Mouse (Mus musculus) liver, embryonic 13.5 days (tissue): ENCODE results near the gene Vta1. TPM values are rescaled to one million over a fixed set of nuclear protein-coding genes. Genes with fewer than 3 reads are reported as not detected.

Experiments
- ATAC-seq: fragments of 200-750 bp; cut with Nextera tagmentation; 2 replicates; pipeline ENCODE4 v1.8.0; 2017; ENCODE audit warnings: low read depth, mild to moderate bottlenecking, moderate number of reproducible peaks, moderate library complexity
- DNase-seq: peaks from one replicate; pipeline ENCODE4 v3.0.0; 2022
- H3K27ac ChIP-seq: fragments of 300-500 bp; sonication (generic); 2 replicates; pipeline ENCODE4 v1.5.1; 2015; ENCODE audit warnings: moderate library complexity, mild to moderate bottlenecking, inconsistent platforms
- H3K27me3 ChIP-seq: fragments of 300-500 bp; sonication (generic); 2 replicates; pipeline ENCODE4 v1.6.1; 2015; ENCODE audit warnings: mild to moderate bottlenecking, inconsistent platforms
- H3K36me3 ChIP-seq: fragments of 300-500 bp; sonication (generic); 2 replicates; pipeline ENCODE4 v1.6.1; 2015; ENCODE audit warnings: mild to moderate bottlenecking, inconsistent platforms
- H3K4me1 ChIP-seq: fragments of 300-500 bp; sonication (generic); replicated peaks from 2 replicates; pipeline ENCODE4 v1.6.1; 2015; ENCODE audit warnings: inconsistent platforms
- H3K4me2 ChIP-seq: fragments of 300-500 bp; sonication (generic); 2 replicates; pipeline ENCODE4 v1.6.1; 2015; ENCODE audit warnings: inconsistent platforms, mild to moderate bottlenecking, moderate library complexity
- H3K4me3 ChIP-seq: fragments of 300-500 bp; sonication (generic); replicated peaks from 2 replicates; pipeline ENCODE4 v1.5.1; 2015; ENCODE audit warnings: mild to moderate bottlenecking, inconsistent platforms
- H3K9ac ChIP-seq: fragments of 300-500 bp; sonication (generic); 2 replicates; pipeline ENCODE4 v1.6.1; 2015; ENCODE audit warnings: mild to moderate bottlenecking, inconsistent platforms
- H3K9me3 ChIP-seq: fragments of 300-500 bp; sonication (generic); replicated peaks from 2 replicates; pipeline ENCODE4 v1.6.1; 2016; ENCODE audit warnings: inconsistent platforms
- WGBS: fragments of 180-500 bp; shearing (Covaris S2); methylation state at CpG from one replicate; pipeline ENCODE4 v1.1.7; 2015; ENCODE audit not compliant: insufficient replicate concordance; 5-methylcytosine and 5-hydroxymethylcytosine counted together
- polyA plus RNA-seq: library from polyadenylated mRNA; unstranded; fragments of >200 nt; fragmentation: Nextera tagmentation; extraction: Ambion mirVana; gene quantifications from 2 replicates; pipeline ENCODE4 v1.2.1, GENCODE M21; 2015

The Vta1 gene
- polyA plus RNA-seq = 49.6 and 56.2 TPM in 2 replicates

DNA sequence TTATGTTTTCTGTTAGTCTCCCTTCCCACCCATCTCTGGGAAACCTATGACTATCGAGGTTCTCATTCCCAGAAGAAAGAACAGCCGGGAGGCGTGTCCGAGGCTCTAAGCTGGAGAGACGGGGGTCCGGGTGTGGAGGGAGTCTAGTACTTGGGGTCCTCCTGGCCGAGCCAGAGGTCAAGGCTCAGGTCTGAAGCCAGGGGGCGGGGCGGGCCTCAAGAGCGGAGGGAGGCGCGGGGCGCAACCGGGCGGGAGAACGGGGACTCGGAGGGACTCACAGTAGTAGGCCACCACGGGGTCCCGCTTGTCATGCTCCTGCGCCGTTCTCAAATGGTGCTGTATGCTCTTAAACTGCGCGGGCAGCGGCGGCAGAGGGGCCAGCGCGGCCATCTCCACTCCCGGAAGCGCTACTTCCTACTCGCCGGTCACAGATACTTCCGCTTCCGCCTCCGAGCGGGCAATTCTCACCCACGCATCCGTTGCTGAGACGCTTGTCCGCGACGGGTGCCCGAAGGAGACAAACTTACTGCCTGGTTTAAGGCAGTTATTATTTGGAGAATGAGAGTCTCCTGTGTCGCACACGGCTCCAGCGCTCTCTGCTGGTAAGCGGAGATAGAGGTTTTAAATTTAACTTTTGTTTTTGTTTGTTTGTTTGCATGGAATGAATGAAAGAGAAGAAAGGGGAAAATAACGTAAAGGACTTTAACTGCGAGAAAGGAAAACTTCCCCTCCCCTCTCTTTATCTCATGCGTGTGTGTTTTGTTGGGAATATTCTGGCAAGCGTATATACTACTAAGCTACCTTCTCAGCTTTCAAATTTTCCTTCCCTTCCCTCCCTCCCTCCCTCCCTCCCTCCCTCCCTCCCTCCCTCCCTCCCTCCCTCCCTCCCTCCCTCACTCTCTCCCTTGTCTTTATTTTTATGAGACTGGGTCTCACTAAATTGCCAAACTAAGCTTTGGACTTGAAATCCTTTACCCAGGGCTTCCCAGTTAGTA, at the start of gene Vta1, which contains the start of gene Nmbr:
Vta1 (minus strand) TSS at position 489 of the 995 bp plus-strand sequence.
Nmbr (plus strand) TSS at position 520 of the 995 bp plus-strand sequence.
- H3K9me3 ChIP-seq = no peaks in the 10 kb centered on the region
- WGBS = 1% methylated on average over 50 of the region's 50 CpGs
- H3K36me3 ChIP-seq = no peaks in the 10 kb centered on the region
- H3K4me2 ChIP-seq = peak within 1 kb of the TSS; percentile 68
- H3K9ac ChIP-seq = peak within 1 kb of the TSS; percentile 81
- peak within 1 kb of the TSS; percentile 74 for H3K27ac ChIP-seq
- ATAC-seq (peak; percentile 96), DNase-seq (peak; percentile 91)
- H3K4me3 ChIP-seq = peak within 1 kb of the TSS; percentile 88
- H3K27me3 ChIP-seq = no peaks in the 10 kb centered on the region
- peaks cover 14% of the 10 kb centered on the region for H3K4me1 ChIP-seq

DNA sequence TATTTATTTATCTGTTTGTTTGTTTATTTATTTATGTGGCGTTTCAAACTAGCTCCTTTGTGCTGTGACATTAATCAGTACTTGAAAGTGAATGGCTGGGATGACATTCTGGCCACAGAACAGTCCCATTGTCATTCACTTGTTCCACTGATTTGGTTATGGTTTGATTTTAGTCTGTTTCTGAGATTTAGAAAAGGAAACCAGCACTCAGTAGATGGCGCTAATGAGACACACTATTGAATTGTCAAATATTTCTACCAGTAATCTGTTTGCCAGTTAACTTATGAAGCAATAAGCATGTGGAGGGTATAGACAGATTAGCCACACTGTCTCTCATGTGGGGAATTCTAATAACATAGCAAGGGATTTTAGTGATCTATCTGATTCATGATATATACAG, 28.9 kb upstream of the Vta1 start:
- Histone ChIP-seq H3K9me3 (no peaks in the 10 kb centered on the region), H3K4me1 (no peaks in the 10 kb centered on the region), H3K4me2 (no peak overlapping the region), H3K4me3 (no peak overlapping the region), H3K27ac (no peak overlapping the region), H3K27me3 (no peaks in the 10 kb centered on the region), H3K36me3 (no peaks in the 10 kb centered on the region), H3K9ac (no peak overlapping the region)
- 6% methylated on average over 2 of the region's 2 CpGs for WGBS
- ATAC-seq (no peak), DNase-seq (no peak)

DNA sequence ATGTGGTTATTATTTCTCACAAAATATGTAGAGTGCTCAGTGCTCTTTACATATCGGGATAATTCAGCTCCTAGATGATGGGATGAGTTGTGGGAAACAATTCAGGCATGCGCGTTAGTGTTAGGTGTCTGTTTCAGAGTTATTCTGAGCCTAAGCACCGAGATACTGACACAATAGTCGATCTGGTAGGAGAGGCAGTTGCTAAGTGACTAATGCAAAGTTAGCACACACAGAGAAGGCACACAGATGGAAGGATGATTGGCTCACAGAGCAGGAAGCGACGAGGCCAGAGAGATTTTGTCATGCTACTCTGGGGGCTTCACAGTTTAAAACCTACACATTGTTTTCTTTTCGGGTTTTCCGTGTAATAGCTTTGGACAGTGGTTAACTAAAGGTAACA, 20.3 kb upstream of the Vta1 start:
- H3K4me1 ChIP-seq = no peaks in the 10 kb centered on the region
- DNase-seq = no peak
- no peak overlapping the region for H3K4me2 ChIP-seq
- H3K9me3 ChIP-seq = no peaks in the 10 kb centered on the region
- no peak overlapping the region for H3K27ac ChIP-seq
- no peak for ATAC-seq
- 53% methylated on average over 9 of the region's 9 CpGs for WGBS
- H3K4me3 ChIP-seq = no peak overlapping the region
- H3K9ac ChIP-seq = no peak overlapping the region
- H3K36me3 ChIP-seq = no peaks in the 10 kb centered on the region
- no peaks in the 10 kb centered on the region for H3K27me3 ChIP-seq

DNA sequence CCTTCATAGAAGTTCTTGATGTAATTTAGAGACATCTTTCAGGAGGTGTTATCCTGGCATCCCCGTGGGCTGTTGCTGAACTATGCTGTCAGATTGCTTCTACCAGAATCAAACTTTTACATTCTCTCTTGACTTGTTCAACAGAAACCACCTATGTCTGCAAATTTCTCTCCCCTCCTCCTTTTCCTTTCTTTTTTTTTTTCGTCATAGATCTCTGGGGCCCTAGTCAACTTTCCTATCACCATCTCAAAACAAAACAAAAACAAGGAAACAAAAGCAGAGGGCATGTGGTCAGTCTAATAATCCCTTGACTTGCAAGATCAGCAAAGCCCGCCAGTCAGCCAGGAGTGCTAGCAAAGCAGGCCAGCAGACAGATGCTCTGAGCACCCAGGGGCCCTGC, 12.8 kb upstream of the Vta1 start, which contains the start of gene Gje1:
Gje1 (minus strand) TSS at position 101 of the 400 bp plus-strand sequence.
- Histone ChIP-seq H3K27me3 (no peaks in the 10 kb centered on the region), H3K4me2 (no peak within 1 kb of the TSS), H3K36me3 (no peaks in the 10 kb centered on the region), H3K4me3 (no peak within 1 kb of the TSS), H3K4me1 (no peaks in the 10 kb centered on the region), H3K9ac (no peak within 1 kb of the TSS), H3K9me3 (no peaks in the 10 kb centered on the region), H3K27ac (no peak within 1 kb of the TSS)
- no peak for DNase-seq
- ATAC-seq = no peak
- 40% methylated on average over 3 of the region's 3 CpGs for WGBS

DNA sequence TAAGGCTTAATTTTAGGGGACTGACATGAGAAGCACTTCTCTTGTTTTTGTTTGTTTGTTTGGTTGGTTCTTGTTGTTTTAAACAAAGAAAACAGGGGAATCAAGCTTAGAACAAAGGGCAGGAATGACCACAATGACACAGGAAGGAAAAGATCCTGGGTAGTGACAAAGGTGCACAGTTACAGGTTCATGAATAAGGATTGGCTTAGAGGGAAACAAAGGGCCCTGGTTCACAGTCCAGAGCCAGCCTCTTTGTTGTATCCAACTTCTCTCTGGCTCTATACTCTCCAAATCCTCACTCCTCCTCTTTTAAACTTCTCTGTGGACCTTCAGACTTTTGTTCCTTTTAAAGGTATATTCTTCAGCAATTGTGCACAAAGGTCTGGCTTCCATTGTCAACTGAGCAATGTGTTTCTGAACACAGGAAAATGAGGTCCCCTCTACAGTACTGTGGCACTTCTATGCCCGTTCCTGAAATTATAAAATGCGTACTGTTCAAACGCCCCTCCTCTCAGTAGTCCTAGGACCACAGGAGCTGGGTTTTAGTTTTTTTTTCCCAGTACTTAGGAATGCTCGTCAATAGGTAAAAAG, 1.4 kb downstream of the Vta1 start:
- Histone ChIP-seq H3K27ac (no peak overlapping the region), H3K4me3 (peak overlapping the region; percentile 88), H3K27me3 (no peaks in the 10 kb centered on the region), H3K9ac (peak overlapping the region; percentile 81; the same call in 1 of the 2 replicates), H3K4me2 (peak overlapping the region; percentile 68), H3K36me3 (0 out of 2 replicates have a peak, but pooled peaks cover 2% of the 10 kb centered on the region), H3K4me1 (peaks cover 14% of the 10 kb centered on the region), H3K9me3 (no peaks in the 10 kb centered on the region)
- DNase-seq (no peak), ATAC-seq (no peak)
- WGBS = 57% methylated on average over 4 of the region's 4 CpGs

DNA sequence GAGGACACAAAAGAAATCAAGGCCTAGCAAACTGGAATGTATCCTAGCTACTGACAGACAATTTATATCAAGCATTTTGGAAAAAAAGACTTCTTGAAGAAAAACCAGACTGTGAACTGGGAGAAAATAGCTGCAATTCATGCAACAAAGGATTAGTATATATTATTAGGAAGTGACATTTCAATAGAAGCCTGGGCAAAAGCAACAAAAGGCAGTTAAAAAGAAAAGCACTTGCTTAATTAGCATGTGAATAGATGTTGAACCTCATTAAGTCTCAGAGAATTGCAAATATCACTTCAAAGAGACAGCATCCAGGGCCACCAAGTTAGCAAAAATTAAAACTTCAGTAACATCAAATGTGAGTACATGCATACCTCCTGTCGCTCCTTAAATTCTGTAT, 2.1 kb downstream of the Vta1 start:
- Histone ChIP-seq H3K4me3 (no peak overlapping the region), H3K4me2 (no peak overlapping the region), H3K9me3 (no peaks in the 10 kb centered on the region), H3K4me1 (peaks cover 14% of the 10 kb centered on the region), H3K9ac (no peak overlapping the region), H3K27ac (no peak overlapping the region), H3K27me3 (no peaks in the 10 kb centered on the region), H3K36me3 (0 out of 2 replicates have a peak, but pooled peaks cover 2% of the 10 kb centered on the region)
- DNase-seq (no peak), ATAC-seq (no peak)
- 82% methylated on average over 1 of the region's 1 CpGs for WGBS

DNA sequence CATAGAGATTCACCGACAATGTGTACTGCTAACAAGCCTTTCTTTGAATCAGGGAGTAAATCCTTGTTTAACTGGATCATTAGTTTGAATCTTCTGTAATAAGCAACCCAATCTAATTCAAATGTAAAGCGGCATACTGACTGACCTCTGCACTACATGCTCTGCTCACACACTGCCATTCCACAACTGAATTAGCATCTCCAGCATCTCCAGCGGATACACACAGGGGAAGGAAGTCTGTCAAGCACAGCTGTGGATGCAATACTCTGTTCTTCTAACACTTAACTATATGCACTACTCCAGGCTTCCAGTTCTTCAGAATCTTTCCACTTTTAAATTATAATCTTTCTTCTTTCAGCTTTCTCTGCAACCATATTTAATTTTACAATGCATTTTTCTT, 15.0 kb downstream of the Vta1 start:
- no peak overlapping the region for H3K4me2 ChIP-seq

DNA sequence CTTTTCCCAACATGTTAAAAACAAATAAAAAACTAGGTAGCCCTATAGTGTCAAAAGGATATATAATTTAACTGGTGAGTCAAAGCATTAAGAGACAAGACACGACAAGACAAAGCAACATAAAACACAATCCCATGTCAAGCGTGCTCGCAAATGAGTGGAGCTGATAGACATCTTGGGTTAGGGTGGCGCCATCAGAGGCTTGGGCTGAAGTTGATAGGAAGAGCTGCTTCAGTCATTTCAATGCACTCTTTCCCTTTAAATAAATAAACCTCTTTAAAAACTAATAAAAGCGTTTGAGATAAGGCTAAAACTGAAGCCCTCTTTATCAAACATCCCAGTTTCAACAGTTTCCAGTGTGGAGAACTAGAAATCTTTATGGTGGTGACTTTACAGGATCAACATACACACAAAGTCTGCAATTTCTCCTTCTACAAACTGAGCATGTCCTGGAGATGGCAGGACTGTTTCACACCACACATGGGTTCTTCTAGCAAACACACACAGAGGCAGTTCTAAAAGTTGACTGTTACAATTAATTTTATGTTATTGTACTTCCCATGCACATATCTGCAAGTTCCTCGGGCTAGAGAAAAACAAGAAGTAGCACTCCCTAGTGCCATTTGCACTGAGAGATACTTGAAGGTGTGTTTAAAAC, 16.4 kb downstream of the Vta1 start:
- H3K9me3 ChIP-seq = no peaks in the 10 kb centered on the region
- peaks cover 19% of the 10 kb centered on the region for H3K36me3 ChIP-seq
- H3K4me2 ChIP-seq = no peak overlapping the region
- H3K27ac ChIP-seq = no peak overlapping the region
- DNase-seq (no peak), ATAC-seq (no peak)
- H3K27me3 ChIP-seq = no peaks in the 10 kb centered on the region
- no peak overlapping the region for H3K4me3 ChIP-seq
- no peak overlapping the region for H3K9ac ChIP-seq
- peaks cover 15% of the 10 kb centered on the region for H3K4me1 ChIP-seq
- WGBS = 52% methylated on average over 6 of the region's 6 CpGs

More for the DNA sequence above, 15.0 kb downstream of the Vta1 start:
- H3K27ac ChIP-seq = no peak overlapping the region
- DNase-seq (no peak), ATAC-seq (no peak)
- H3K9me3 ChIP-seq = no peaks in the 10 kb centered on the region
- H3K27me3 ChIP-seq = no peaks in the 10 kb centered on the region
- WGBS = 75% methylated on average over 3 of the region's 3 CpGs
- H3K36me3 ChIP-seq = peaks cover 14% of the 10 kb centered on the region
- no peak overlapping the region for H3K4me3 ChIP-seq
- no peak overlapping the region for H3K9ac ChIP-seq
- peaks cover 15% of the 10 kb centered on the region for H3K4me1 ChIP-seq

DNA sequence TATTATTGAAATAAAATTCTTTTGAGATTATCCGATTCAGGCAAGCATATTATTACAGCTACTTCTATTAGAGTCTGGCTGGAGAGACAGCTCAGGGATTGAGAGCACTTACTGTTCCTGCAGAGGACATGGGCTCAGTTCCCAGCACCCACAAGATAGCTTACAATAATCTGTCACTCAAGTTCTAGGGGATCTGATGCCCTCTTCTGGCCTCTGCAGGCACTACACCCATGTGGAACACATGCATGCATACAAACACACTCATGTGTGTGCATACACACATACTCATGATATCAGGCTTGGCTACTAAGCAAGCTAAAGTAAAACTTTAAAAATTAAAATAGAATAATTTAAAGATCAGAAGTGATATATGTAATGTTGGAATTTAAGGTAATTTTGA, 19.7 kb downstream of the Vta1 start:
- Histone ChIP-seq H3K27ac (no peak overlapping the region), H3K27me3 (no peaks in the 10 kb centered on the region), H3K9me3 (no peaks in the 10 kb centered on the region), H3K4me1 (peaks cover 15% of the 10 kb centered on the region), H3K36me3 (peaks cover 20% of the 10 kb centered on the region), H3K9ac (no peak overlapping the region), H3K4me3 (no peak overlapping the region), H3K4me2 (no peak overlapping the region)
- no peak for DNase-seq
- 83% methylated on average over 1 of the region's 1 CpGs for WGBS
- no peak for ATAC-seq

DNA sequence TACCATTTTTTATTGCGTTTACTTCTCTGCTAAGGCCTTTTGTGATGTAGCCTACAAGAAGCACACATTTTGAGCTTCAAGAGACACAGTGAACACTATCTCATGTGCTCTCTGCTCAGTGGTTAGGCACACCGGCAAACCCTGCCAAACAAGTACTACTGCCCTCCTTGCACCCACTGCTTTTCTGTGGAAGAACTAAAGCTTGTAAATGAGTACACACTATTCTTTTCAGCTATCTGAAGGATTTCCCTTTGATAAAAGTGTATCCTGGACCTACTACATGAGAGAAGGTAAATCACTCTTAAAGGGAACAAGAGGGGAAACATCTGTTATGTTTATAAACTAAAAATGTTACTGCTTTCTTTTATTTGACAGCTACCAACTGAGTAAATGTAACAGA, 39.2 kb downstream of the Vta1 start:
- no peak overlapping the region for H3K9ac ChIP-seq
- H3K36me3 ChIP-seq = peaks cover 31% of the 10 kb centered on the region
- H3K9me3 ChIP-seq = no peaks in the 10 kb centered on the region
- H3K4me2 ChIP-seq = no peak overlapping the region
- no peaks in the 10 kb centered on the region for H3K27me3 ChIP-seq
- DNase-seq (no peak), ATAC-seq (no peak)
- 79% methylated on average over 2 of the region's 2 CpGs for WGBS
- no peak overlapping the region for H3K27ac ChIP-seq
- no peak overlapping the region for H3K4me3 ChIP-seq
- no peaks in the 10 kb centered on the region for H3K4me1 ChIP-seq

DNA sequence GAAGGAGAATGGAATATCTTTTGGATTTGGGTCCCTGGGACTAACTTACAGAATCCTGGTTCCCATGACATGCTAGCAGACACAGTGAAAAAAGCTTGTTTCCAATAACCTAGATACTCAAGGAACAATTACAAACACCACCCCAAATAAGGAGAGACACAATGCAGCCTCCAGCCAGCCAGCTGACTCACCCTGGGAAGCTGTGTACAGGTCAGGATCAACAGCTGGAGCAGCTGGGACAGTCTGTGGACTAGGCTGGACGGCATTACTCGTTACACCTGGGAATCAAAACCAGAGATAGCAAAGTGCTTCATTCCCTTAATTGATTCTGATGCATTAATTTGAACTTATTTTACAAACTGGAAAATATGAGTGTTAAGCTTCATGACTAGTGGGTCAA, 44.5 kb downstream of the Vta1 start:
- no peak overlapping the region for H3K4me3 ChIP-seq
- H3K9me3 ChIP-seq = no peaks in the 10 kb centered on the region
- ATAC-seq (no peak), DNase-seq (no peak)
- H3K4me1 ChIP-seq = no peaks in the 10 kb centered on the region
- no peak overlapping the region for H3K27ac ChIP-seq
- H3K36me3 ChIP-seq = peaks cover 22% of the 10 kb centered on the region
- H3K9ac ChIP-seq = no peak overlapping the region
- no peaks in the 10 kb centered on the region for H3K27me3 ChIP-seq
- no peak overlapping the region for H3K4me2 ChIP-seq
- WGBS = 82% methylated on average over 2 of the region's 2 CpGs
